Mouse (Mus musculus): ENCODE data around the gene Nell2.

Nell2 gene

GRCm38 (mm10) chr15:95237021-95237420 is 291.3 kb downstream of the Nell2 start:
- DNase-seq, result peak; percentile 52 to 60

GRCm38 (mm10) chr15:95236509-95236908 is 291.9 kb downstream of the Nell2 start:
- DNase-seq, result no peak

DNA sequence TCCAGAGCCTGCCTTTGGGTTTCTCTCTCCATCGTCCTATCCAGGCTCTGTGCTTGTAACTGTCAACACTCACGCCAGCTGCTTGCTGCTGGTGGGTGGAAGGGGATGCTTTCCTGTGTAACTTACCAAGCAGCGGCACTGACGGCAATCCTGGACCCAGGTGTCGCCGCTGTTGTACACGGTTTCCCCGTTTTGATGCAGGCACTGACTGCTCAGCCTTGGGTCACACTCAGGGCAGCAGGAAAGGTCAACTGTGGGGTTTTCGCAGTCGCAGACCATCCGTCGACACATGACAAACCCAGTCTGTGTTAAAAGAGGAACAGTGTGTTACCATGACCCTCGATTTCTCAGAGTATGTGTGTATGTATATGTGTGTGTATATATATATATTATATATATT is 297.2 kb downstream of the Nell2 start:
- no peak for DNase-seq

GRCm38 (mm10) chr15:95216640-95217365 is 311.6 kb downstream of the Nell2 start:
- peak; percentile 56 to 66 for DNase-seq

DNA sequence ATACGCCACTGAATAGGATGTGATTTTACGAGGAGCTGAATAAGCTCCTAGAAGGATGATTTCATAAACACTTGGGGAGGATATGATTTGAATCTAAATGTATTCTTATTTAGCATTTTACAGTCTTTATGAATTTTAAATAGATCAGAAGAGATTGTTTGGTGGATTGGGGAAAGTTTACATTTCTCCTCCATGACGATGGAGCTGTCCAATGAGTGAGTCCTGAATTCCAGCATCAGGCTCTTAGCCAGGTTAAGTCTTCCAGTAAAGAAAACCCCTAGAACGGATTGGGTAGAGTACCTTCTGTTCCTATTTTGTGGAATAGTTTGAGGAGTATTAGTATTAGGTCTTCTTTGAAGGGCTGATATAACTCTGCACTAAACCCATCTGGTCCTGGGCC is 317.8 kb downstream of the Nell2 start:
- no peak for DNase-seq

DNA sequence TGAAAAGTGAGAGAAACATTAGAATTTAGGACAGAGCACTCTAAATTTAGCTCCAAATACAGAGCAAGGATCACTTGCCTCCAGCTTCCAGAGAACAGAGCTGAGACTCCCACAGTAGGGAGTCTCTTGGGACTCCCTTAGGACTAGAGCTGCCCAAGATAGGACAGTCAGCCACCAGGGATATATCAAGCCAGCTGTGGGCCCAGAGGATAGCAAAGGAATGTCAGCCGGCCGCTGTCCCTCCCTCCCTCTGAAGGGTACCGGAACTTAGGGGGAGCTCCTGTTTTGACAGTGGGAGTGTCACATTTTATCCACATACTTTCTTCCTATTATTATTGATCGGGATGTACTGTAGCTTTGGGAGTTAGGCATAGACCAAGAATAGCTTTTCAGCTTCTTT is 319.2 kb downstream of the Nell2 start:
- no peak for DNase-seq

- peak in 1 of 2 experiments; percentile 37 for DNase-seq
These were observed 334.6 kb downstream of the Nell2 start for GRCm38 (mm10) chr15:95193661-95194280.

DNA sequence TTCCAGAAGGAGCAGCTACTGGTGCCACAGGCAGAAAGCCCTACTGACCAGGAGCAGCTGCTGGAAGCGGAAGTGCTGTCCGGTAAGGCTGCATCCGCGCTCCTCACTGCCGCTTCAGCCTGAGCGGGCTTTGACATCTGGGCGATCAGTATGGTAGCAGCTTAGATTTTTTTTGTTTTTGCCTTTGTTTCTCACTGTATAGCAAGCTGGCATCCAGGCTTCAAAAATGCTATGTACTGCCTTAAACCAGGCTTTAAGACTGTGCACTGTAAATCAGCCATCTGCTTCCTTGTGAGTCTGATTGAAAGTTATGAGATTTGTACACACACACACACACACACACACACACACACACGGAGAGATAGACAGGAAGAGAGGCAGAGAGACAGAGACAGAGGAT is 335.4 kb downstream of the Nell2 start:
- DNase-seq, result peak in 1 of 2 experiments; percentile 19

- peak in 1 of 2 experiments; percentile 50 for DNase-seq
These were observed 342.1 kb downstream of the Nell2 start for GRCm38 (mm10) chr15:95186226-95186625.

- peak; percentile 16 for DNase-seq
These were observed 342.9 kb downstream of the Nell2 start for GRCm38 (mm10) chr15:95185419-95185818.

DNA sequence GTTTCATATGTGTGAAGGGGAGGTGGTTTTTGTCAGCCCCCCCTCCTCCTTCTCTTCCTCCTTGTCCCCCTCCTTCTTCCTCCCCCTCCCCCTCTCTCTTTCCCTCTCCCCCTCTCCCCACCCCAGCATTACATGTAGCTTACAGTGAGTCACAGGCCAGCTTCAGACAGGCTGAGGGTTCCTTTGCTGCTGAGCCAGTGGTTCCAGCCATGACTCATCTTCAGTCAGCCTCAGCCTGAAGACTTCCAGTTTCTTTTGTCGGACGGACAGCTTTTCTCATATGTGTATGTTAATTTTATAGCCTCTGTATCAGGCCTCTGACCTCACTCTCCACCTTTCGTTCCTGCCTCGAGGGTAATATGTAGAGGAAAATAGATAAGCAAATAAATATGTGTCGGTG is 344.9 kb downstream of the Nell2 start:
- no peak for DNase-seq

GRCm38 (mm10) chr15:95156828-95157227 is 371.5 kb downstream of the Nell2 start:
- DNase-seq, result peak; percentile 41 to 65

- DNase-seq, result no peak
These were observed 383.2 kb downstream of the Nell2 start for GRCm38 (mm10) chr15:95145118-95145517.

- DNase-seq, result no peak
These were observed 384.2 kb downstream of the Nell2 start for GRCm38 (mm10) chr15:95144131-95144530.

DNA sequence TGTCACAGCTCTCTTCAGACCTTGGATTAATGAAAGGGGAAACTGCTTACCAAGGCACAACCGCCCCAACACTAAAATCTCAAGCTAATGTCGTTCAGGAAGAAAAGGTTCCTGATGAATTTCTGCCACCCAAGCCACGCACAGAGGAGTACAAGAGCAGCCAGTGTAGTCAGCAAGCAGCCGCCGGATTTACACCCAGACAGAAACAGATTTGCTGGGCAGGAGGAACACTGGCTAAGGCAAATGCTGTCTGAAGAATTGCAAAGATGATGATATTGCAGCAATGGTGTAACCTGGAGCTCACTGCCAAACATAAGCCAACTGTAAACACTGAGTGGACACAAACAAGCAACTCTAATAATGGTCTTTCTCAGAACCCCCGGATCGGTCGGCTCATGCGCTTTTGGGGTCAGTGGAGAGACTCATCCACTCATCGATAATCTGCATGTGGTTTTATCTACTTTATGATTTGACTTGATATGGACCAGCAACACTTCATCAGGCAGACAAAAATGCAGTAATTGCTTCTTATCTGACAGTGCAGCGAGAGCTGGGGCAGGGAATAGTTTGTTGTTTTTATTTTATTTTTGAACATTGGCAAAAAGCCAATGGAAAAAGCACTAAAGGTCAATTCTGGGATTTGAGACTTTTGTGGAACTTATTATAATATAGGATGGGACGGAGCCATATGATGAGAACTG is 389.5 kb downstream of the Nell2 start:
- peak; percentile 24 to 32 for DNase-seq

GRCm38 (mm10) chr15:95137018-95137810 is 391.1 kb downstream of the Nell2 start:
- no peak for DNase-seq

GRCm38 (mm10) chr15:95135926-95136609 is 392.3 kb downstream of the Nell2 start:
- no peak for DNase-seq

GRCm38 (mm10) chr15:95131401-95131800 is 397.0 kb downstream of the Nell2 start:
- no peak for DNase-seq

DNA sequence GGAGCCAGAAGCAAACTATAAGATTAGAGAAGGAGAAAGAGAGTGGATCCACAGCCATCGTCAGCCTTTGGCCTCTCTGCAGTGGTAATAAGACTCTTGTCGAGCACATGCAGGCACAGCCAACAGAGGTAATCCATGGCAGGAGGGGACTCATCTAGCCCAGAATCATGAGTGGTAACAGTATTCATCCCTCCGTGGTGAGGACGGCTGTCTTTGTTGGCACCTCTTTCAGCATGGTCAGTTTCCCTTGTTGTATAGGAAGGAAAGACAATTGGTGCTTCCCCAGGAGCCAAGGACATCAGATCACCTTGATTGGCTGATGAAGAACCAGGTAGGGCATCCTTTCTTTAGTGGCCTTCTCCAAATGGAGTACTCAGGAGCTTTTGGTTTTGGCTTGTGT is 419.7 kb downstream of the Nell2 start:
- DNase-seq, result peak; percentile 14 to 17

GRCm38 (mm10) chr15:95107246-95107809 is 421.0 kb downstream of the Nell2 start:
- peak in 1 of 2 experiments; percentile 17 for DNase-seq

GRCm38 (mm10) chr15:95101522-95101921 is 426.8 kb downstream of the Nell2 start:
- no peak for DNase-seq

DNA sequence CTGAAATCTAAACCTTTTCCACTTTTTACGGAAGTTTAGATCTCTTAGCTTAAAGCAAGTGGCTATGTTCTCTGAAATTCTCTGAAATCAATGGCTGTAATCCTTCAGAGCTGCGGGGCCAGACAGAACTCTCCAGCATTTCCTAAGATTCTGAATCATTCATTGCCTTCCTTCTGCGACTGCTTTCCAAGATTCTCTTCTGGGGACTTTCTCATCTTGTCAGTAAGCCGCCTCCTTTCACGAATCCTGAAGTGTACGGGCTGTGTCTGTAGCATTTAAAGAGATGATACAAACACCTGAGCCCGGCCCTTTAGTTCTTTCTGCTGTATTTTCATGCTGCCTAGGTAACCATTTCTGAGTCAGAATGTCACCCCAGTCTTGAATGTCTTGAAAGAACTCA is 428.2 kb downstream of the Nell2 start:
- DNase-seq, result no peak
